Mouse (Mus musculus) cerebellum, adult 18-20 months (tissue): ENCODE measurements around the gene Xrcc4.

Experiments used
- DNase-seq, 2 experiments: peaks; one replicate each; pipeline ENCODE4 v3.0.0; 2021

Gene Xrcc4

GRCm38 (mm10) chr13:89918814-89919481 lies 170.5 kb downstream of the Xrcc4 start:
- DNase-seq, result no peak

GRCm38 (mm10) chr13:89914332-89914731 lies 175.1 kb downstream of the Xrcc4 start:
- DNase-seq, result no peak

- no peak for DNase-seq
Observed at GRCm38 (mm10) chr13:89913891-89914290, 175.5 kb downstream of the Xrcc4 start.

GRCm38 (mm10) chr13:89906120-89906519 lies 183.3 kb downstream of the Xrcc4 start:
- no peak for DNase-seq

GRCm38 (mm10) chr13:89899066-89899465 lies 190.3 kb downstream of the Xrcc4 start:
- DNase-seq, result no peak

GRCm38 (mm10) chr13:89892140-89892539 lies 197.3 kb downstream of the Xrcc4 start:
- DNase-seq, result no peak

GRCm38 (mm10) chr13:89890159-89890558 lies 199.2 kb downstream of the Xrcc4 start:
- no peak for DNase-seq

GRCm38 (mm10) chr13:89889074-89889473 lies 200.3 kb downstream of the Xrcc4 start:
- no peak for DNase-seq

- DNase-seq, result no peak
Observed at GRCm38 (mm10) chr13:89883523-89883922, 205.9 kb downstream of the Xrcc4 start.

- no peak for DNase-seq
Observed at GRCm38 (mm10) chr13:89881281-89881680, 208.1 kb downstream of the Xrcc4 start.

GRCm38 (mm10) chr13:89878832-89879468 lies 210.5 kb downstream of the Xrcc4 start:
- DNase-seq, result no peak

- no peak for DNase-seq
Observed at GRCm38 (mm10) chr13:89875499-89875898, 213.9 kb downstream of the Xrcc4 start.

- DNase-seq, result no peak
Observed at GRCm38 (mm10) chr13:89872725-89873124, 216.7 kb downstream of the Xrcc4 start.

- no peak for DNase-seq
Observed at GRCm38 (mm10) chr13:89854139-89854538, 235.3 kb downstream of the Xrcc4 start.

- no peak for DNase-seq
Observed at GRCm38 (mm10) chr13:89850746-89851145, 238.7 kb downstream of the Xrcc4 start.

GRCm38 (mm10) chr13:89849955-89850354 lies 239.5 kb downstream of the Xrcc4 start:
- peak; percentile 2 to 3 for DNase-seq

GRCm38 (mm10) chr13:89838635-89839034 lies 250.8 kb downstream of the Xrcc4 start:
- no peak for DNase-seq

GRCm38 (mm10) chr13:89834485-89834884 lies 254.9 kb downstream of the Xrcc4 start:
- DNase-seq, result no peak

- DNase-seq, result no peak
Observed at GRCm38 (mm10) chr13:89833053-89833670, 256.2 kb downstream of the Xrcc4 start.

GRCm38 (mm10) chr13:89828429-89828970 lies 260.9 kb downstream of the Xrcc4 start:
- no peak for DNase-seq

- DNase-seq, result no peak
Observed at GRCm38 (mm10) chr13:89827838-89828237, 261.6 kb downstream of the Xrcc4 start.

GRCm38 (mm10) chr13:89814543-89814942 lies 274.9 kb downstream of the Xrcc4 start:
- no peak for DNase-seq

- DNase-seq, result no peak
Observed at GRCm38 (mm10) chr13:89812169-89812568, 277.2 kb downstream of the Xrcc4 start.

GRCm38 (mm10) chr13:89809024-89809423 lies 280.4 kb downstream of the Xrcc4 start:
- no peak for DNase-seq
